Mouse (Mus musculus): ENCODE results near the gene Oas1c. TPM values are rescaled to one million over a fixed set of nuclear protein-coding genes. Genes with fewer than 3 reads are reported as not detected.

Gene Oas1c
- polyA plus RNA-seq, 1 experiment = 3.0 TPM

DNA sequence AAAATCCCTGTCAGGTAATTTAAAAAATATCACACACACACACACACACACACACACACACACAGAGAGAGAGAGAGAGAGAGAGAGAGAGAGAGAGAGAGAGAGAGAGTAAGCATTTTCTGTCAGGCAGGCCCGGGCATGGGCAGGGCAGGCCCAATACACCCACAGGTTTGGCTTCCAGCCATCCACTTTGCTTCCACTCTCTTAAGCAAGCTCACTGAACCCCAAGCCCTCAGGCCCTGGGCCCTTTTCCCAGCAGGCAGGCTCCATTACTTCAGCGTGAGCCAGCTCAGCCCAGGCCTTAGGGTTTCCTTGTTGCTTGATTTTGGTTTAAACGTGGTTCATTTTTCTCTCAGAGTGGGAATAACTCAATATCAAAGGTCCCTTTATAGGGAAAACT is 32.4 kb upstream of the Oas1c start:
- no peak overlapping the region for H3K9ac ChIP-seq (ENCODE audit: low read depth, poor library complexity, severe bottlenecking)
- TF ChIP-seq POLR2A (IDR thresholded peaks at IDR 0.05; ENCODE audit: insufficient read depth, low read length) (no peak), EP300 (IDR thresholded peaks at IDR 0.05; ENCODE audit: insufficient read depth, low read depth, low read length) (no peak), CTCF (IDR thresholded peaks at IDR 0.05; ENCODE audit: low read depth, low read length) (no peak)
- H3K9me3 ChIP-seq (replicated peaks; ENCODE audit: control insufficient read depth, insufficient read depth, low read length, poor library complexity, severe bottlenecking) = 0 out of 2 replicates have a peak, but pooled peaks cover 4% of the 10 kb centered on the region
- no peak overlapping the region for H3K4me3 ChIP-seq (ENCODE audit: low read depth, low read length)
- no peak overlapping the region for H3K27ac ChIP-seq (ENCODE audit: insufficient read depth, low read length)
- H3K4me1 ChIP-seq (ENCODE audit: control insufficient read depth, insufficient read depth, low read length) = no peaks in the 10 kb centered on the region
- H3K36me3 ChIP-seq (ENCODE audit: control insufficient read depth, insufficient read depth, low read length, poor library complexity, severe bottlenecking) = no peaks in the 10 kb centered on the region
- H3K27me3 ChIP-seq (ENCODE audit: control insufficient read depth, insufficient read depth, low read length, poor library complexity, severe bottlenecking) = no peaks in the 10 kb centered on the region

DNA sequence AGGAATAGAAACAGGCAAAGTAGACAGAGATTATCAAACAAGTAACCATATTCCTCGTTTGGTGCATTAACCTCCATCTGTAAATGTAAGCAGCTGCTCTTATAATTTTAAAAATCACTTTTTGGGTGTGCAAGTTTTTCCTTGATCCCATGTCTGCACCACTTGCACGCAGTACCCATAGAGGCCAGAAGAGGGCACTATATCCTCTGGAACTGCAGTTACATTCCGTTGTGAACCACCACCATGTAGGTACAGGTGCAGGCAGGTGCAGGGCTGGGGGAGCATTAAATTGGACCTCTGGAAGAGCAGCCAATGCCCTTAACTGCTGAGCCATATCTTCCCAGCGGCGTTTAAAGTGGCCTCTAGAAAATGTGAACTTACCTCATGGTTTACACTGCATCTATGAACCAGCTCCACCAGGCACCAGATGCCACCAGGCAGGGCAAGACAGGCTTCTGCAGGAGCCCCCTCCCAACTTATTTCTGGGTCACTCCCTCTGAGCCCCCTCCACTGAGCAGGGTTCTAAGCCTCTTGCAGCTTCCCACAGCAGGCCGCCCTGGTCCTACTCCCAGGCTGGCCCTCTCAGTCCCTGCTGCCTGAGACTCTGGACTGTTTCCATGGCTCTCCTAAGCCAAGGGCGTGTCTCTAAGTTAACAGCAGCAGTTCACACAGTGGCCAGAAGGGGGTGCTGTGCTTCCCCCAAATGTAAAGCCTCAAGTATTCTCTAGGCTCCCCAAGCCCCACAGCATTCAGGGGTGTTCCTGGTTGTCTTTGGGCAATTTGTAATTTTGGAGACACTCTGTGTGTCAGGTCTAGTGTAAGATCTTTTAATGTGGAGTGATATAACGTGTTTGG is 24.6 kb upstream of the Oas1c start:
- Histone ChIP-seq H3K27me3 (ENCODE audit: control insufficient read depth, insufficient read depth, low read length, poor library complexity, severe bottlenecking) (peaks cover 10% of the 10 kb centered on the region), H3K9ac (ENCODE audit: low read depth, poor library complexity, severe bottlenecking) (no peak overlapping the region), H3K9me3 (replicated peaks; ENCODE audit: control insufficient read depth, insufficient read depth, low read length, poor library complexity, severe bottlenecking) (0 out of 2 replicates have a peak, but pooled peaks cover 3% of the 10 kb centered on the region), H3K4me3 (ENCODE audit: low read depth, low read length) (no peak overlapping the region), H3K27ac (ENCODE audit: insufficient read depth, low read length) (no peak overlapping the region), H3K4me1 (ENCODE audit: control insufficient read depth, insufficient read depth, low read length) (no peaks in the 10 kb centered on the region), H3K36me3 (ENCODE audit: control insufficient read depth, insufficient read depth, low read length, poor library complexity, severe bottlenecking) (no peaks in the 10 kb centered on the region)
- peak; percentile 70 for TF ChIP-seq CTCF (IDR thresholded peaks at IDR 0.05; ENCODE audit: low read depth, low read length)
- TF ChIP-seq POLR2A (IDR thresholded peaks at IDR 0.05; ENCODE audit: insufficient read depth, low read length) = no peak

DNA sequence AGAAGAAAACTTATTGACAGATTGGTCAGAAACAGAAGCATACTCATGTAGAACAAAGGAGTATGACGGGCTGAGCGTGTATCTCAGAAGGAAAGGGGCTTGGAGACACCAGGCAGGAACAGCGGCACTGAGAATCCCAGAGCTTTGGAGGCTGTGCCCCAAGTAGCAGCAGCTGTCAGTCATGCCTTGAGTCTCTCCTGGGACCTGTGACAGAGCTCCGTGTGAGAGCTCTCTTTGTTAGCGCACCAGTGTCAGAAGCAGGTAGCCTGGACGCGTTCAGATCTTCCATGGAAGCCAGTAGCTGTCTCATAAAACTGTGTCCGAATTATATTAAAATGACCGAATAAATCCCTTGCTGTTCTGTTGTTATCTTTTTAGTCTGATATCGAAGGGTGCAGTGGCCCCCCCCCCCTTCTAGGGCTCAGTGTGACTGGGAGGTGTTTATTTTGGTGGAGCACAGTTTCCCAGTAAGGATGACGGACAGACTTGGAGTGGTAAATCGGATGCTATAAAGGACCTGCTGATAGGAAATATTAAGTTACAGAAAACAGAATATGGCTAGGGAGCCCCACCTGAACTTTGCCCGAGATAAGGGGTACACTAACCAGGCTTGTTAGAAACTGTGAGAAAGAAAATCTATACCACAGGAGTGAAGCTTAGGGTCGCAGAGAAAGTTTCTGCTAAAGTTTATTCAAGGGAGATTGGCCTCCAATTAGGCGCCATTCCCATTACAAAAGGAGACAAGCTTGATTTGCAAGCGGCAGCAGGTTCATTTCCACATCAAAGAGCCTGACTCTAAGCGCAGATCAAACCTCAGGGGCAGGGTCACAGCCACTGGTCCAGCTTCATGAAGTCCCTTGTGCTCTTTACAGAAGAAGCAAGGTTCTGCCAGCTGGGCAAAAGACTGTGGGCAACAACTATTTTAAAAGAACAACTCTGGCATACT is 21.3 kb upstream of the Oas1c start:
- Histone ChIP-seq H3K27ac (ENCODE audit: insufficient read depth, low read length) (no peak overlapping the region), H3K4me3 (ENCODE audit: low read depth, low read length) (no peak overlapping the region), H3K27me3 (ENCODE audit: control insufficient read depth, insufficient read depth, low read length, poor library complexity, severe bottlenecking) (peaks cover 12% of the 10 kb centered on the region), H3K9me3 (replicated peaks; ENCODE audit: control insufficient read depth, insufficient read depth, low read length, poor library complexity, severe bottlenecking) (peaks cover 23% of the 10 kb centered on the region), H3K36me3 (ENCODE audit: control insufficient read depth, insufficient read depth, low read length, poor library complexity, severe bottlenecking) (no peaks in the 10 kb centered on the region), H3K4me1 (ENCODE audit: control insufficient read depth, insufficient read depth, low read length) (no peaks in the 10 kb centered on the region), H3K9ac (ENCODE audit: low read depth, poor library complexity, severe bottlenecking) (no peak overlapping the region)
- TF ChIP-seq POLR2A (IDR thresholded peaks at IDR 0.05; ENCODE audit: insufficient read depth, low read length) (no peak), EP300 (IDR thresholded peaks at IDR 0.05; ENCODE audit: insufficient read depth, low read depth, low read length) (0 out of 2 replicates have a peak, but pooled peaks have one; percentile 11), CTCF (IDR thresholded peaks at IDR 0.05; ENCODE audit: low read depth, low read length) (no peak)

DNA sequence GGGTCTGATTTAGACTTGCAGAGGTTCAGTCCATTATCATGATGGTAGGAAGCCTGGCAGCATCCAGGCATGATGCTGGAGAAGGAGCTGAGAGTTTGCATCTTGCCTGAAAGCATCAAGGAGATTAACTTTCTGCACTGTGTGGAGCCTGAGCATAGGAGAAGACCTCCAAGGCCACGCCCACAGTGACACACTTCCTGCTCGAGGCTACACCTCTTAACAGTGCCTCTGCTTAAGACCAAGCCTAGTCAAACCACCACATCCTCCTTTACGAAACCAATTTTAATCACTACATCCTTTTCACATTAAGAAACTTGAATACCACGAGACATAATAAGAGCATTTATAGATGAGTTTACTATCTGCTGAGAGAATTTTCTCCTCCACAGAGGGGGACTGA is 18.7 kb upstream of the Oas1c start:
- no peak overlapping the region for H3K4me3 ChIP-seq (ENCODE audit: low read depth, low read length)
- no peaks in the 10 kb centered on the region for H3K36me3 ChIP-seq (ENCODE audit: control insufficient read depth, insufficient read depth, low read length, poor library complexity, severe bottlenecking)
- no peak overlapping the region for H3K9ac ChIP-seq (ENCODE audit: low read depth, poor library complexity, severe bottlenecking)
- H3K27ac ChIP-seq (ENCODE audit: insufficient read depth, low read length) = no peak overlapping the region
- H3K4me1 ChIP-seq (ENCODE audit: control insufficient read depth, insufficient read depth, low read length) = no peaks in the 10 kb centered on the region
- H3K9me3 ChIP-seq (replicated peaks; ENCODE audit: control insufficient read depth, insufficient read depth, low read length, poor library complexity, severe bottlenecking) = peaks cover 23% of the 10 kb centered on the region
- peaks cover 12% of the 10 kb centered on the region for H3K27me3 ChIP-seq (ENCODE audit: control insufficient read depth, insufficient read depth, low read length, poor library complexity, severe bottlenecking)
- no peak for TF ChIP-seq EP300 (IDR thresholded peaks at IDR 0.05; ENCODE audit: insufficient read depth, low read depth, low read length)
- TF ChIP-seq POLR2A (IDR thresholded peaks at IDR 0.05; ENCODE audit: insufficient read depth, low read length) = no peak
- TF ChIP-seq CTCF (IDR thresholded peaks at IDR 0.05; ENCODE audit: low read depth, low read length) = no peak

DNA sequence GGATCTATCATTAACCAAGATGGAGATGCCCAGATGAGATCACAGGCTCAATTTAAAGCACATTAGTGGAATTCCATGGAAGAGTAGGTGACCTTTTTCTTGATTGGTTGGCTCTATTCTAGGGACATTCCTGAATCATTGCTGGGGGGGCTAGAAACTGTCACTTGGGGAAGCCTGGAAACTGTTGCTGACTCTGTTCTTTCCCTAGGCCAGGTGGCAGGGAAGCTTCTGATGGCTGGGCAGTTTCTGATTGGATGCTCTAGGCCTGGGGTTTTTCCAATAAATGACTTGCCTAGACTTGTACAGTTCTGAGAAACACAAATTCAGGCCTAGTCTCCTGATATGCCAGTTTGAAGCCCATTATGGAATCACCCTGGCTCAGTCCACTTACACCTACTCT is 6.7 kb upstream of the Oas1c start:
- Histone ChIP-seq H3K4me3 (ENCODE audit: low read depth, low read length) (no peak overlapping the region), H3K27ac (ENCODE audit: insufficient read depth, low read length) (no peak overlapping the region), H3K9me3 (replicated peaks; ENCODE audit: control insufficient read depth, insufficient read depth, low read length, poor library complexity, severe bottlenecking) (no peaks in the 10 kb centered on the region), H3K9ac (ENCODE audit: low read depth, poor library complexity, severe bottlenecking) (no peak overlapping the region), H3K4me1 (ENCODE audit: control insufficient read depth, insufficient read depth, low read length) (no peaks in the 10 kb centered on the region), H3K36me3 (ENCODE audit: control insufficient read depth, insufficient read depth, low read length, poor library complexity, severe bottlenecking) (no peaks in the 10 kb centered on the region), H3K27me3 (ENCODE audit: control insufficient read depth, insufficient read depth, low read length, poor library complexity, severe bottlenecking) (no peaks in the 10 kb centered on the region)
- TF ChIP-seq POLR2A (IDR thresholded peaks at IDR 0.05; ENCODE audit: insufficient read depth, low read length) (no peak), EP300 (IDR thresholded peaks at IDR 0.05; ENCODE audit: insufficient read depth, low read depth, low read length) (no peak), CTCF (IDR thresholded peaks at IDR 0.05; ENCODE audit: low read depth, low read length) (no peak)

All from ES-Bruce4 (cell line).